Mouse (Mus musculus) monocyte, adult 5-6 weeks (primary cell): Measurements from ENCODE around the gene Rag2. TPM values are rescaled to one million over a fixed set of nuclear protein-coding genes. Genes with fewer than 3 reads are reported as not detected.
A peak's percentile ranks its signal among the peaks of the same experiment; 100 is the strongest.

Source experiments
- ATAC-seq: fragments of 153-309, 156-312 bp; replicated peaks from 2 replicates; pipeline ENCODE4 v1.8.0; 2017; ENCODE audit warnings: mild to moderate bottlenecking; ENCODE audit not compliant: low TSS enrichment, insufficient number of reproducible peaks, severe bottlenecking, poor library complexity, low FRiP score
- total RNA-seq: library from RNA; stranded (forward); fragments of 200-1000, 200-491, 200-594 nt; gene quantifications from 3 replicates; pipeline ENCODE4 v1.2.3, GENCODE M21; 2017

Rag2 gene
- total RNA-seq, 1 experiment from 2014 or later: not detected

GRCm38 (mm10) chr2:101668751-101669150, 44.2 kb downstream of the Rag2 start:
- no peak for ATAC-seq

GRCm38 (mm10) chr2:101673547-101673946, 49.0 kb downstream of the Rag2 start:
- no peak for ATAC-seq

- peak; percentile 89 for ATAC-seq
Measured at GRCm38 (mm10) chr2:101678236-101679021, 53.9 kb downstream of the Rag2 start, which contains the start of gene Traf6. Traf6 (plus strand) TSS chr2:101678429.

GRCm38 (mm10) chr2:101679164-101679784, 54.8 kb downstream of the Rag2 start:
- ATAC-seq: no peak

Other genes with a start within 250 kb of the Rag2 start
- gene Rag1, start 24.8 kb downstream of the Rag2 start, total RNA-seq: 0.10 to 0.86 TPM (median 0.32 TPM) in 3 replicates
- gene B230118H07Rik, start 24.8 kb downstream of the Rag2 start, total RNA-seq: 11.9 to 22.1 TPM (median 22.0 TPM) in 3 replicates
- gene Traf6, start 53.7 kb downstream of the Rag2 start, total RNA-seq: 21.0 to 32.9 TPM (median 27.1 TPM) in 3 replicates